Comparison of ENCODE assay signal across 25 mouse cellular contexts in the genomic region with DNA sequence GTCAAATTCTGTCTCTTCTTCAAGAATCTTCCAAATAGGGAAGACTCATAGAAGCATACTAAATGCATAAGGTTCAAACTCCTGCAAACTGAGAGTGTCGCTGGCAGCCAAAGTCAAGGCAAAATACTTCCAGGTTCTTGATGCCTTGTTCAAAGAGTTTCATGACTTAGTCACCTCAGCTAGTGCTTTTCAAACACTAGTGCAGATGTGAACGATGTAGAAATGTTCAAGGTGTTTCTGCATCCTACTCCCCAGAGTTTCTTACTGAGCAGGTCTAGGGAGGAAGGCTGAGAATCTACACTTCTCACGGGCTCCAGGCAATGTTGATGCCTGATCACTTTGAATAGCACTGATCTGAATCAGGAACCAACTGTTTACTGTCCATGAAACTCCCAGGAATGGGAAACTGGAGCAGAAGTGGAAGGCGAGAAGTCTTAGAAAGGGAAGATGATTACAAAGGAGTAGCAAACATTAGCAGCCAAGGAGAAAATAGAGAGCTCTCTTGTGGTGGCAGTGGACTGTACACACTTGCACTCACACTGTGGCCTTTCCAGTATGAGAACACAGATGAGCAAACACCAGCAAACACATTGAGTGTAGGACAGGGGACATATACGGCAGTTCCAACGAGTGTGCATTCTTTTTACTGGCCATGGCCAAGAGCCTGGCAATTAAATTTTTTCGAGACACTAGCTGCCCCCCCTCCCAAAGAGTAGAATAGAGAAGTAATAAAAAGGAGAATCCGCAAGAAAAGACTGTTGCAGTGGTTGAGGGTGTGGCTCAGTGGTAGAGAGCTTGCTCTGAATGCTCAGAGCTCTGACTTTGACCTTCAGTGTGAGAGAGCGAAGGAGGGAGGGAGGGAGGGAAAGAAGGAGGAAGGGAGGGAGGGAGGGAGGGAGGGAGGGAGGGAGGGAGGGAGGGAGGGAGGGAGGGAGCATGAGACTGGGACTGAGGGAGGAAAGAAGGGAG.
DNase-seq lines count a peak whose midpoint lies in the region; ATAC-seq and TF ChIP-seq lines count a peak whose summit lies in the region.
"Had no signal": no experiment of that assay in that cellular context is flagged by ENCODE, and none has a peak within 500 bp of the region (broad histone marks: within the 10 kb centered on the region; RNA-seq: fewer than 3 reads in every experiment).

No protein-coding gene starts in this region.

- no peak for DNase-seq in liver, postnatal 0 days
- no peak for DNase-seq in stomach, postnatal 0 days (ENCODE audit: low spot score)
- DNase-seq in layer of hippocampus, adult 18-20 months (ENCODE audit: low spot score in 2 of 2), result no peak
- DNase-seq in urinary bladder, postnatal 10 days (ENCODE audit: low spot score), result no peak
- DNase-seq: adrenal gland, adult 8-10 months; adrenal gland, postnatal 25 days; cerebellum, adult 11-12 months; cerebellum, adult 8-10 months; cerebellum, postnatal 10 days; cerebellum, postnatal 36 days; forebrain, postnatal 0 days; gastrocnemius, adult 2 months; gastrocnemius, postnatal 14 days; heart, adult 18-20 months; heart, postnatal 14 days; heart, postnatal 4 days had no signal

- 0 out of 2 replicates have a peak, but pooled peaks have one; percentile 3 for TF ChIP-seq CTCF in liver, postnatal 0 days (IDR thresholded peaks at IDR 0.05; ENCODE audit: low read depth)
- peak; percentile 6; the same call in 1 of the 2 replicates for TF ChIP-seq CTCF in stomach, postnatal 0 days (IDR thresholded peaks at IDR 0.05; ENCODE audit: low read depth)

- 55% methylated on average over 8 of the region's 9 CpGs for WGBS in liver, postnatal 0 days (ENCODE audit: insufficient replicate concordance)
- 64% methylated on average over 8 of the region's 9 CpGs for WGBS in liver, embryonic 12.5 days (ENCODE audit: insufficient replicate concordance)
- 61% methylated on average over 8 of the region's 9 CpGs for WGBS in stomach, postnatal 0 days

- no peak overlapping the region for H3K9ac ChIP-seq in liver, postnatal 0 days (replicated peaks)
- H3K9ac ChIP-seq in liver, embryonic 12.5 days, result no peak overlapping the region
- H3K9ac ChIP-seq in stomach, postnatal 0 days (ENCODE audit: low read length), result no peak overlapping the region
- H3K9ac ChIP-seq: forebrain, postnatal 0 days; heart, embryonic 13.5 days; hindbrain, embryonic 14.5 days had no signal

- ATAC-seq in liver, postnatal 0 days, result no peak
- no peak; the same call in 1 of the 2 replicates for ATAC-seq in liver, embryonic 12.5 days
- ATAC-seq in granulocyte monocyte progenitor cell, adult 5-6 weeks (replicated peaks; ENCODE audit: poor library complexity, severe bottlenecking), result peak; percentile 78
- peak; percentile 71 for ATAC-seq in megakaryocyte, adult 5-6 weeks (ENCODE audit: poor library complexity, severe bottlenecking)
- no peak for ATAC-seq in stomach, postnatal 0 days (ENCODE audit: low FRiP score, low TSS enrichment)
- ATAC-seq: CD4-positive, CD25-positive, alpha-beta regulatory T cell, adult 4 months; forebrain, embryonic 14.5 days; forebrain, postnatal 0 days; hindbrain, postnatal 0 days had no signal

- H3K4me2 ChIP-seq in liver, postnatal 0 days (ENCODE audit: low read depth, low read length), result no peak overlapping the region
- H3K4me2 ChIP-seq in liver, embryonic 12.5 days, result no peak overlapping the region
- no peak overlapping the region for H3K4me2 ChIP-seq in stomach, postnatal 0 days (replicated peaks; ENCODE audit: low read depth)
- H3K4me2 ChIP-seq: heart, embryonic 13.5 days; hindbrain, embryonic 14.5 days had no signal

- H3K4me3 ChIP-seq in liver, postnatal 0 days (ENCODE audit: low read depth, low read length), result no peak overlapping the region
- H3K4me3 ChIP-seq in liver, embryonic 12.5 days, result no peak overlapping the region
- no peak overlapping the region for H3K4me3 ChIP-seq in stomach, postnatal 0 days (ENCODE audit: low read depth, low read length)
- H3K4me3 ChIP-seq: gastrocnemius, adult 2 months; heart, embryonic 10.5 days; heart, embryonic 13.5 days had no signal

- H3K36me3 ChIP-seq in liver, postnatal 0 days (replicated peaks; ENCODE audit: insufficient read depth, low read length), result no peaks in the 10 kb centered on the region
- no peaks in the 10 kb centered on the region for H3K36me3 ChIP-seq in liver, embryonic 12.5 days
- H3K36me3 ChIP-seq in stomach, postnatal 0 days (ENCODE audit: control insufficient read depth, insufficient read depth, low read length), result no peaks in the 10 kb centered on the region
- H3K36me3 ChIP-seq: heart, embryonic 10.5 days; heart, embryonic 13.5 days had no signal

- H3K27me3 ChIP-seq in liver, postnatal 0 days (ENCODE audit: insufficient read depth, low read length), result no peaks in the 10 kb centered on the region
- H3K27me3 ChIP-seq in liver, embryonic 12.5 days (replicated peaks), result no peaks in the 10 kb centered on the region
- H3K27me3 ChIP-seq in stomach, postnatal 0 days (ENCODE audit: control insufficient read depth, insufficient read depth, low read length), result no peaks in the 10 kb centered on the region
- H3K27me3 ChIP-seq: heart, embryonic 13.5 days had no signal

- no peak for TF ChIP-seq EP300 in liver, postnatal 0 days (IDR thresholded peaks at IDR 0.05; ENCODE audit: low read depth)
- TF ChIP-seq EP300 in stomach, postnatal 0 days (optimal IDR thresholded peaks at IDR 0.05), result no peak

- no peaks in the 10 kb centered on the region for H3K9me3 ChIP-seq in liver, postnatal 0 days (ENCODE audit: low read length)
- no peaks in the 10 kb centered on the region for H3K9me3 ChIP-seq in liver, embryonic 12.5 days (replicated peaks)
- no peaks in the 10 kb centered on the region for H3K9me3 ChIP-seq in stomach, postnatal 0 days (ENCODE audit: control insufficient read depth, low read length)
- H3K9me3 ChIP-seq: heart, embryonic 10.5 days; heart, embryonic 13.5 days had no signal

- peaks cover 7% of the 10 kb centered on the region for H3K4me1 ChIP-seq in liver, postnatal 0 days (ENCODE audit: insufficient read depth)
- peaks cover 10% of the 10 kb centered on the region; the same call in 1 of the 2 replicates for H3K4me1 ChIP-seq in liver, embryonic 12.5 days
- H3K4me1 ChIP-seq in stomach, postnatal 0 days (replicated peaks; ENCODE audit: control insufficient read depth, insufficient read depth), result no peaks in the 10 kb centered on the region

- no peak overlapping the region for H3K27ac ChIP-seq in liver, postnatal 0 days (ENCODE audit: low read depth)
- H3K27ac ChIP-seq in liver, embryonic 12.5 days, result no peak overlapping the region
- no peak overlapping the region for H3K27ac ChIP-seq in stomach, postnatal 0 days (replicated peaks)
- H3K27ac ChIP-seq: gastrocnemius, adult 2 months; heart, embryonic 10.5 days; heart, embryonic 13.5 days; hindbrain, embryonic 14.5 days; hindbrain, postnatal 0 days had no signal

Comparison
In these comparisons a context has a peak if more than half of its experiments do, and no peak if none do; other contexts are left out.
1. ATAC-seq: peak in granulocyte monocyte progenitor cell, adult 5-6 weeks (single experiment) and megakaryocyte, adult 5-6 weeks (single experiment); none in liver, postnatal 0 days (single experiment), liver, embryonic 12.5 days (single experiment) and stomach, postnatal 0 days (single experiment).